Mouse (Mus musculus): ENCODE data around the gene Bhlhe41. TPM values are rescaled to one million over a fixed set of nuclear protein-coding genes. Genes with fewer than 3 reads are reported as not detected.

The Bhlhe41 gene
- polyA plus RNA-seq, 1 experiment = 3.9 TPM

DNA sequence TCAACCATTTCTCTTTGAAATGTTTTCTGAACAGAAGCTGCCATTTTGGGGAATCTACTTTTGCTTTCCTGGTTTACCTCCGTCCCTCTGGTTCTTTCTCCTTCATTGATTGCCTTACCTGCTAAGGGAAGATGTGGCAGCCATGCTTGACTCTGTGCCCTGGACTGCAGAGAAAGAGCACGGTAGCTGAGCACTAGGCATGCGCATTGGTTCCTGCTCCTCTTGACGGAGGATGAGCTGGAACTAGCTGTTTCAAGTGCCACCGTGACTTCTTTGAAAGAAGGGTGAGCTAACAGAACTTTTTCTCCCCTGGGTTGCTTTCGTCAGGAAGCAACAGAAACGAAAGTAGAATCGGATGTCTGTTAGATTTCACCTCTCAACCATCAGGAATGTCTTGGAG, 17.7 kb downstream of the Bhlhe41 start:
- H3K4me3 ChIP-seq (ENCODE audit: insufficient read depth, poor library complexity, severe bottlenecking) = no peak overlapping the region
- no peaks in the 10 kb centered on the region for H3K79me2 ChIP-seq (ENCODE audit: control insufficient read depth, insufficient read depth)
- TF ChIP-seq MYOD1 (IDR thresholded peaks at IDR 0.05; ENCODE audit: control insufficient read depth, insufficient read length, low read depth) = no peak
- no peak for TF ChIP-seq CEBPB (IDR thresholded peaks at IDR 0.05; ENCODE audit: low read depth)
- no peak for TF ChIP-seq MYOG (IDR thresholded peaks at IDR 0.05; ENCODE audit: control insufficient read depth, extremely low read depth, insufficient read length)
- TF ChIP-seq MAX (IDR thresholded peaks at IDR 0.05) = no peak
- TF ChIP-seq USF1 (IDR thresholded peaks at IDR 0.05; ENCODE audit: low read depth) = no peak
- H3ac ChIP-seq (ENCODE audit: control insufficient read depth, insufficient read length, low read depth) = no peak overlapping the region
- H3K36me3 ChIP-seq (ENCODE audit: control insufficient read depth, insufficient read depth) = no peaks in the 10 kb centered on the region
- no peaks in the 10 kb centered on the region for H3K79me3 ChIP-seq (ENCODE audit: low read depth)
- H3K27me3 ChIP-seq (ENCODE audit: control insufficient read depth, insufficient read depth, insufficient read length) = no peaks in the 10 kb centered on the region

DNA sequence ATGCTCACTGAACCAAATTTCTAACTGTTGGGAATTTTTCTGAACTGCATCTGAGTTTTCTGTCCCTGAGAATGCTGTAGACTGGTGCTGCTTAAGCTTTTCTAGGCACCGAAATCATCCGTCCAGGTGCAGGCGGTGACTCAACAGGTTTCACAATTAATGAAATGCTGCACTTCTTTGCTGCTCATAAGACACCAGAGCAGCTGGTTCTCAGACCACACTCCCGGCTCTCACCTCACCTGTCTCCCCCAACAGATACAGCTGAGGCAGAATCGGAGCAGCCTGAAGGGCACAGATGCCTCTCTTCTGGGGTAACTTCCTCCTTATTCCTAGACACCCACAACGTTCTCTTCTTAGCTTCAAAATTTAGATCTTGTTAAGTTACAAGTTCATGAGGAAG, 18.4 kb downstream of the Bhlhe41 start:
- Histone ChIP-seq H3K79me2 (ENCODE audit: control insufficient read depth, insufficient read depth) (no peaks in the 10 kb centered on the region), H3ac (ENCODE audit: control insufficient read depth, insufficient read length, low read depth) (no peak overlapping the region), H3K36me3 (ENCODE audit: control insufficient read depth, insufficient read depth) (no peaks in the 10 kb centered on the region), H3K4me3 (ENCODE audit: insufficient read depth, poor library complexity, severe bottlenecking) (no peak overlapping the region), H3K27me3 (ENCODE audit: control insufficient read depth, insufficient read depth, insufficient read length) (no peaks in the 10 kb centered on the region), H3K79me3 (ENCODE audit: low read depth) (no peaks in the 10 kb centered on the region)
- TF ChIP-seq CTCF (IDR thresholded peaks at IDR 0.05; ENCODE audit: control insufficient read depth, insufficient read depth, insufficient read length) (no peak), MYOG (IDR thresholded peaks at IDR 0.05; ENCODE audit: control insufficient read depth, extremely low read depth, insufficient read length) (no peak), MYOD1 (IDR thresholded peaks at IDR 0.05; ENCODE audit: control insufficient read depth, insufficient read length, low read depth) (no peak), CEBPB (IDR thresholded peaks at IDR 0.05; ENCODE audit: low read depth) (no peak), FOSL1 (IDR thresholded peaks at IDR 0.05; ENCODE audit: insufficient read depth, low read length, poor library complexity, severe bottlenecking) (no peak), USF1 (IDR thresholded peaks at IDR 0.05; ENCODE audit: low read depth) (no peak), MAX (IDR thresholded peaks at IDR 0.05) (no peak)

DNA sequence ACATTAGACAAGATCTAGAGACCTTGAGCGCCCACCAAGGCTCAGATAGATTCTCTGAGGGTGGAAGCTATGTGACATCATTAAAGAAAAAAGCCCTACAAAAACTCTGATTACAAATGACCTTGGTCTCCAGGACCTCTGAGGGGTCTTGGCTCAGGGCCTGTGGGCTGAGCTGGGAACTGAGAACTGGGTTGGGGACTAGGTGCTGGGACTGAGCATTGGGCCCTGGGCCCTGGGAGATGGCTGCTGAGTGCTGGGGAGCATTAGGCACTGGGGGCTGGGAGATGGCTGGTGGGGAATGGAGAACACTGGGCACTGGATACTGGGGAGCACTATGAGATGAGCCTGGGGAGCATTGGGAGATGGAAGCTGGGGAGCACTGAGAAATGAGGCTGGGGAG, 19.3 kb downstream of the Bhlhe41 start:
- TF ChIP-seq USF1 (IDR thresholded peaks at IDR 0.05; ENCODE audit: low read depth) (no peak), MYOG (IDR thresholded peaks at IDR 0.05; ENCODE audit: control insufficient read depth, extremely low read depth, insufficient read length) (no peak), MYOD1 (IDR thresholded peaks at IDR 0.05; ENCODE audit: control insufficient read depth, insufficient read length, low read depth) (no peak), CTCF (IDR thresholded peaks at IDR 0.05; ENCODE audit: control insufficient read depth, insufficient read depth, insufficient read length) (no peak), MAX (IDR thresholded peaks at IDR 0.05) (no peak), CEBPB (IDR thresholded peaks at IDR 0.05; ENCODE audit: low read depth) (no peak), FOSL1 (IDR thresholded peaks at IDR 0.05; ENCODE audit: insufficient read depth, low read length, poor library complexity, severe bottlenecking) (no peak)
- no peak overlapping the region for H3K4me3 ChIP-seq (ENCODE audit: insufficient read depth, poor library complexity, severe bottlenecking)
- H3ac ChIP-seq (ENCODE audit: control insufficient read depth, insufficient read length, low read depth) = no peak overlapping the region
- H3K79me3 ChIP-seq (ENCODE audit: low read depth) = no peaks in the 10 kb centered on the region
- H3K79me2 ChIP-seq (ENCODE audit: control insufficient read depth, insufficient read depth) = no peaks in the 10 kb centered on the region
- no peaks in the 10 kb centered on the region for H3K27me3 ChIP-seq (ENCODE audit: control insufficient read depth, insufficient read depth, insufficient read length)
- no peaks in the 10 kb centered on the region for H3K36me3 ChIP-seq (ENCODE audit: control insufficient read depth, insufficient read depth)

DNA sequence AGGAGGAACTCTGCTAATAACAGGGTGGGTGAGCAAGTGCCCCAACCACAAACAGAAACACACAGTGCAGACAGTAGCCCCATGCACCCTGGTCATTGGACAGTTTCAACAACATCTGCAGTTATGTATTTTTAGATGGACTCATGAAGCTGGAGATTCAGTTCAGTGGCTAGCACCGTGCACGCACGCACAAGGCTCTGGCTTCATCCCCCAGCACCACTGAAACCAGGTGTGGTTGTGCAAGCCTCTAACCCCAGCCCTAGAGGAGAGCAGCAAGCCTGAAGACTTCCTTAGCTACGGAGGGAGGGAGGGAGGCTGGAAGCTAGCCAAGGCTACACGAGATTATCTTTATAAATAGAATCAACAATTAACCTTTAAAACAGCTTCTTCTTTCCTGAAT, 19.7 kb downstream of the Bhlhe41 start:
- Histone ChIP-seq H3K79me2 (ENCODE audit: control insufficient read depth, insufficient read depth) (no peaks in the 10 kb centered on the region), H3K4me3 (ENCODE audit: insufficient read depth, poor library complexity, severe bottlenecking) (no peak overlapping the region), H3K27me3 (ENCODE audit: control insufficient read depth, insufficient read depth, insufficient read length) (no peaks in the 10 kb centered on the region), H3K36me3 (ENCODE audit: control insufficient read depth, insufficient read depth) (no peaks in the 10 kb centered on the region), H3K79me3 (ENCODE audit: low read depth) (no peaks in the 10 kb centered on the region), H3ac (ENCODE audit: control insufficient read depth, insufficient read length, low read depth) (no peak overlapping the region)
- TF ChIP-seq USF1 (IDR thresholded peaks at IDR 0.05; ENCODE audit: low read depth) = no peak
- TF ChIP-seq FOSL1 (IDR thresholded peaks at IDR 0.05; ENCODE audit: insufficient read depth, low read length, poor library complexity, severe bottlenecking) = no peak
- no peak for TF ChIP-seq CTCF (IDR thresholded peaks at IDR 0.05; ENCODE audit: control insufficient read depth, insufficient read depth, insufficient read length)
- no peak for TF ChIP-seq MYOG (IDR thresholded peaks at IDR 0.05; ENCODE audit: control insufficient read depth, extremely low read depth, insufficient read length)
- no peak for TF ChIP-seq MAX (IDR thresholded peaks at IDR 0.05)
- no peak for TF ChIP-seq CEBPB (IDR thresholded peaks at IDR 0.05; ENCODE audit: low read depth)
- TF ChIP-seq MYOD1 (IDR thresholded peaks at IDR 0.05; ENCODE audit: control insufficient read depth, insufficient read length, low read depth) = no peak

DNA sequence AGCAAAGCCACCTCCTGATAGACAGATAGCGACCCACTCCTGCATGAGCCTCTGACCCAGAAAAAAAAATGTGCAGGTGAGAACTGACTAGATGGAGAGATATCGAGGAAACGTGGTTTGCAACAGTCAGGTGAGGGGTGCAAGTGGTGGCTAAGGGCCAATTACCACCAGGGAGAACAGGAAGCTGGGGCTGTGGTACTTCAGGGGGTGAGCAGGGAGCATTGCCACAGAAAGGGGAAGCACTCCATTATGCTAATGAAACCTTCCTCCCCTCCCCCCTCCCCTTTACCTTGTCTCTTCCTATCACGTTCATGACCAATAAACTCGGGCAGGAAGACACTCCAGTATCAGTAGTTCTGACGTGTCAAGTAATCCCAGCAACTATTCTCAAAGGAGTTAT, 30.0 kb downstream of the Bhlhe41 start:
- H3K36me3 ChIP-seq (ENCODE audit: control insufficient read depth, insufficient read depth) = no peaks in the 10 kb centered on the region
- TF ChIP-seq MYOD1 (IDR thresholded peaks at IDR 0.05; ENCODE audit: control insufficient read depth, insufficient read length, low read depth) = no peak
- no peak for TF ChIP-seq FOSL1 (IDR thresholded peaks at IDR 0.05; ENCODE audit: insufficient read depth, low read length, poor library complexity, severe bottlenecking)
- TF ChIP-seq CTCF (IDR thresholded peaks at IDR 0.05; ENCODE audit: control insufficient read depth, insufficient read depth, insufficient read length) = no peak
- TF ChIP-seq MYOG (IDR thresholded peaks at IDR 0.05; ENCODE audit: control insufficient read depth, extremely low read depth, insufficient read length) = no peak
- TF ChIP-seq MAX (IDR thresholded peaks at IDR 0.05) = no peak
- TF ChIP-seq CEBPB (IDR thresholded peaks at IDR 0.05; ENCODE audit: low read depth) = no peak
- no peak for TF ChIP-seq USF1 (IDR thresholded peaks at IDR 0.05; ENCODE audit: low read depth)
- no peaks in the 10 kb centered on the region for H3K79me2 ChIP-seq (ENCODE audit: control insufficient read depth, insufficient read depth)
- no peaks in the 10 kb centered on the region for H3K27me3 ChIP-seq (ENCODE audit: control insufficient read depth, insufficient read depth, insufficient read length)
- H3K4me3 ChIP-seq (ENCODE audit: insufficient read depth, poor library complexity, severe bottlenecking) = no peak overlapping the region
- no peaks in the 10 kb centered on the region for H3K79me3 ChIP-seq (ENCODE audit: low read depth)
- H3ac ChIP-seq (ENCODE audit: control insufficient read depth, insufficient read length, low read depth) = no peak overlapping the region

DNA sequence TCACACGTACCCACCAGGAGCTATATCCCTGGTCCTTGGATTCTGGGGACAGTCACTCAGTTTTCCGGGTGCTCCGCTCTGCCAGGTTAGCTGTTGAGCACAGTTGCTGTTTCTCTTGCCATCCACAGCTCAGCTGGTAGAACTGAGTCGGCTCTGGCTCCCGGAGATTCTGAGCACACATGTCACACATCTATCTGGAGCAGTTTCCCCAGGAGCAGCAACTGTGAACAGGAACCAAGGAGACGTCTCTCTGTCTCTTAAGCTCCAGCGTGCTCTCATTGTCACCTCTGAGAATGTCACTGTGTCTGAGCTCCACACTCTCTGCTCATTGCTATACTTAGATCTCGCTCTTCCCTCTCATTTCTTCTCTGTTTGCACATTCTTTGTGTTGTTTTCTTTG, 32.4 kb downstream of the Bhlhe41 start:
- Histone ChIP-seq H3ac (ENCODE audit: control insufficient read depth, insufficient read length, low read depth) (no peak overlapping the region), H3K79me2 (ENCODE audit: control insufficient read depth, insufficient read depth) (no peaks in the 10 kb centered on the region)

More for the DNA sequence above, 32.4 kb downstream of the Bhlhe41 start:
- Histone ChIP-seq H3K4me3 (ENCODE audit: insufficient read depth, poor library complexity, severe bottlenecking) (no peak overlapping the region), H3K27me3 (ENCODE audit: control insufficient read depth, insufficient read depth, insufficient read length) (no peaks in the 10 kb centered on the region), H3K79me3 (ENCODE audit: low read depth) (no peaks in the 10 kb centered on the region), H3K36me3 (ENCODE audit: control insufficient read depth, insufficient read depth) (no peaks in the 10 kb centered on the region)
- no peak for TF ChIP-seq MYOG (IDR thresholded peaks at IDR 0.05; ENCODE audit: control insufficient read depth, extremely low read depth, insufficient read length)
- TF ChIP-seq MYOD1 (IDR thresholded peaks at IDR 0.05; ENCODE audit: control insufficient read depth, insufficient read length, low read depth) = no peak
- TF ChIP-seq MAX (IDR thresholded peaks at IDR 0.05) = no peak
- no peak for TF ChIP-seq CTCF (IDR thresholded peaks at IDR 0.05; ENCODE audit: control insufficient read depth, insufficient read depth, insufficient read length)
- no peak for TF ChIP-seq USF1 (IDR thresholded peaks at IDR 0.05; ENCODE audit: low read depth)
- TF ChIP-seq CEBPB (IDR thresholded peaks at IDR 0.05; ENCODE audit: low read depth) = no peak
- no peak for TF ChIP-seq FOSL1 (IDR thresholded peaks at IDR 0.05; ENCODE audit: insufficient read depth, low read length, poor library complexity, severe bottlenecking)
